In the genomic region with DNA sequence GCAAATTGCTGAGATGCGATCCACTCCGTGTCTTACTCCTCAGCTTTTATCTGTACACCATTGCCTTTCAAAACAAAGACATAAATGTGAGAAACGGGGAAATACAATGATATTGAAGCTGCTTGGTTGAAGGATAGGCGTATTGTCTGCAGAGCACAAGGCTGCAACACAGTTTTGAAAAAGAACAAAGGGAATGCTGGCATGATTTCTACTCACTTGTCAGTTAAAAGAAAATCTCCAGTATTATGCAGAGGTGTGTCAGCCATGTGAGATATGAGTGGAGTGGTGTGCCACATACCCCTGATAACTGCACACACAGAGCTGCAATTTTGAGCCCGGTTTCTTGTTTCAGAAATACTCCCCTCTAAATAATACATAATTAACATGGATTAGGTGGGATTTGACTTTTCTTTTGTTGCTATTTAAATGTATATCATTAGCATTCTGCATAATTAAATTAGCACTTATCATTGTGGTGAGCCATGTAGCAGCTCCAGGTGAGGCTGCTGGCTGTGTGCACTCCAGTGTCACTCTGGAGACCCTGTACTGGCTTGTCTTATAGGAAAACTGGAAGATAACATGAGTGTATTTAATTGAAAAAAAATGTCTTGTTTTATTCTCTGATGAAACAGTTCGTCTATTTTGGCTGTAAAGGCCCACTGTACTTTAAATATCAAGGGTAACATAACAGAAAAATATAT, we compare ENCODE assay signal across 21 mouse cellular contexts.
DNase-seq lines count a peak whose midpoint lies in the region; ATAC-seq and TF ChIP-seq lines count a peak whose summit lies in the region.
"Had no signal": no experiment of that assay in that cellular context is flagged by ENCODE, and none has a peak within 500 bp of the region (broad histone marks: within the 10 kb centered on the region; RNA-seq: fewer than 3 reads in every experiment).

No protein-coding gene starts in this region.

- DNase-seq in hindbrain, embryonic 10.5 days (ENCODE audit: low spot score): no peak
- peak; percentile 77 for DNase-seq in brain, embryonic 14.5 days (ENCODE audit: low read depth)
- DNase-seq in forebrain, postnatal 0 days: peak; percentile 49
- DNase-seq in cerebellum, postnatal 36 days: no peak
- no peak for DNase-seq in heart, postnatal 10 days
- DNase-seq: adrenal gland, postnatal 25 days; cerebellum, adult 9-10 months; gastrocnemius, postnatal 14 days; heart, adult 18-20 months; heart, postnatal 36 days; liver, embryonic 13.5 days; lung, postnatal 4 days; thymus, postnatal 36 days had no signal

- H3K4me1 ChIP-seq in hindbrain, embryonic 13.5 days (replicated peaks): no peaks in the 10 kb centered on the region
- no peaks in the 10 kb centered on the region for H3K4me1 ChIP-seq in hindbrain, embryonic 10.5 days (replicated peaks)
- no peaks in the 10 kb centered on the region for H3K4me1 ChIP-seq in forebrain, postnatal 0 days (ENCODE audit: insufficient read depth)
- peaks cover 5% of the 10 kb centered on the region for H3K4me1 ChIP-seq in midbrain, embryonic 16.5 days (ENCODE audit: control insufficient read depth, insufficient read depth, low read length)
- H3K4me1 ChIP-seq: intestine, embryonic 15.5 days; liver, embryonic 13.5 days; lung, embryonic 15.5 days; neural tube, embryonic 15.5 days had no signal

- H3K9me3 ChIP-seq in hindbrain, embryonic 13.5 days: no peaks in the 10 kb centered on the region
- H3K9me3 ChIP-seq in hindbrain, embryonic 10.5 days: no peaks in the 10 kb centered on the region
- H3K9me3 ChIP-seq in forebrain, postnatal 0 days (ENCODE audit: low read length): no peaks in the 10 kb centered on the region
- H3K9me3 ChIP-seq in midbrain, embryonic 16.5 days (replicated peaks; ENCODE audit: control insufficient read depth, low read length, poor library complexity, severe bottlenecking): no peaks in the 10 kb centered on the region
- H3K9me3 ChIP-seq: heart, embryonic 13.5 days; intestine, embryonic 15.5 days; limb, embryonic 13.5 days; liver, embryonic 13.5 days; lung, embryonic 15.5 days; neural tube, embryonic 15.5 days had no signal

- no peak for TF ChIP-seq POLR2A in brain, embryonic 14.5 days (IDR thresholded peaks at IDR 0.05; ENCODE audit: borderline replicate concordance, extremely low read depth, insufficient read depth, insufficient read length, poor library complexity, severe bottlenecking)

- no peaks in the 10 kb centered on the region for H3K36me3 ChIP-seq in hindbrain, embryonic 13.5 days
- H3K36me3 ChIP-seq in hindbrain, embryonic 10.5 days: no peaks in the 10 kb centered on the region
- no peaks in the 10 kb centered on the region for H3K36me3 ChIP-seq in forebrain, postnatal 0 days (ENCODE audit: insufficient read depth)
- no peaks in the 10 kb centered on the region for H3K36me3 ChIP-seq in midbrain, embryonic 16.5 days (ENCODE audit: control insufficient read depth, insufficient read depth, low read length)
- H3K36me3 ChIP-seq: heart, embryonic 13.5 days; intestine, embryonic 15.5 days; limb, embryonic 13.5 days; liver, embryonic 13.5 days; lung, embryonic 15.5 days; neural tube, embryonic 15.5 days had no signal

- H3K4me2 ChIP-seq in hindbrain, embryonic 13.5 days: no peak overlapping the region
- H3K4me2 ChIP-seq in forebrain, postnatal 0 days (ENCODE audit: low read depth): no peak overlapping the region
- no peak overlapping the region for H3K4me2 ChIP-seq in midbrain, embryonic 16.5 days (ENCODE audit: low read length)
- H3K4me2 ChIP-seq: heart, embryonic 13.5 days; intestine, embryonic 15.5 days; limb, embryonic 13.5 days; liver, embryonic 13.5 days; lung, embryonic 15.5 days; neural tube, embryonic 15.5 days had no signal

- intact Hi-C loops in heart, postnatal 10 days (cut with DNase I): no loop called here

- no peak overlapping the region for H3K9ac ChIP-seq in hindbrain, embryonic 13.5 days
- H3K9ac ChIP-seq in forebrain, postnatal 0 days: no peak overlapping the region
- H3K9ac ChIP-seq in midbrain, embryonic 16.5 days (ENCODE audit: low read depth, low read length): no peak overlapping the region
- H3K9ac ChIP-seq: heart, embryonic 13.5 days; intestine, embryonic 15.5 days; limb, embryonic 13.5 days; liver, embryonic 13.5 days; lung, embryonic 15.5 days; neural tube, embryonic 15.5 days had no signal

- no peaks in the 10 kb centered on the region for H3K27me3 ChIP-seq in hindbrain, embryonic 13.5 days
- no peaks in the 10 kb centered on the region for H3K27me3 ChIP-seq in hindbrain, embryonic 10.5 days (ENCODE audit: insufficient read depth, poor library complexity, severe bottlenecking)
- no peaks in the 10 kb centered on the region for H3K27me3 ChIP-seq in forebrain, postnatal 0 days (ENCODE audit: insufficient read depth, low read length)
- H3K27me3 ChIP-seq in midbrain, embryonic 16.5 days (ENCODE audit: control insufficient read depth, insufficient read depth, low read depth, low read length): no peaks in the 10 kb centered on the region
- H3K27me3 ChIP-seq: CH12.LX; heart, embryonic 13.5 days; intestine, embryonic 15.5 days; limb, embryonic 13.5 days; liver, embryonic 13.5 days; lung, embryonic 15.5 days; neural tube, embryonic 15.5 days had no signal

- no peak for TF ChIP-seq CTCF in brain, embryonic 14.5 days (IDR thresholded peaks at IDR 0.05; ENCODE audit: borderline replicate concordance, extremely low read depth, insufficient read depth, insufficient read length)
- TF ChIP-seq CTCF in forebrain, postnatal 0 days (IDR thresholded peaks at IDR 0.05; ENCODE audit: low read depth): no peak

- H3K27ac ChIP-seq in hindbrain, embryonic 13.5 days: no peak overlapping the region
- no peak overlapping the region for H3K27ac ChIP-seq in hindbrain, embryonic 10.5 days
- H3K27ac ChIP-seq in forebrain, postnatal 0 days (ENCODE audit: low read depth, low read length): peak overlapping the region; percentile 16; the same call in 1 of the 2 replicates
- no peak overlapping the region for H3K27ac ChIP-seq in midbrain, embryonic 16.5 days (ENCODE audit: low read length)
- H3K27ac ChIP-seq: heart, embryonic 13.5 days; intestine, embryonic 15.5 days; limb, embryonic 13.5 days; liver, embryonic 13.5 days; lung, embryonic 15.5 days; neural tube, embryonic 15.5 days had no signal

- ATAC-seq in hindbrain, embryonic 13.5 days (ENCODE audit: low FRiP score): peak; percentile 57; the same call in 1 of the 2 replicates
- ATAC-seq in forebrain, postnatal 0 days: peak; percentile 90
- peak; percentile 82 for ATAC-seq in midbrain, embryonic 16.5 days
- ATAC-seq: intestine, embryonic 15.5 days had no signal

- 60% methylated on average over 6 of the region's 6 CpGs for WGBS in hindbrain, embryonic 13.5 days
- 68% methylated on average over 6 of the region's 6 CpGs for WGBS in hindbrain, embryonic 10.5 days
- 23% methylated on average over 6 of the region's 6 CpGs for WGBS in forebrain, postnatal 0 days
- WGBS in midbrain, embryonic 16.5 days: 32% methylated on average over 6 of the region's 6 CpGs

- H3K4me3 ChIP-seq in hindbrain, embryonic 13.5 days: no peak overlapping the region
- no peak overlapping the region for H3K4me3 ChIP-seq in hindbrain, embryonic 10.5 days
- H3K4me3 ChIP-seq in forebrain, postnatal 0 days (ENCODE audit: low read depth, low read length): no peak overlapping the region
- no peak overlapping the region for H3K4me3 ChIP-seq in midbrain, embryonic 16.5 days (ENCODE audit: low read depth, low read length)
- H3K4me3 ChIP-seq: heart, embryonic 13.5 days; intestine, embryonic 15.5 days; limb, embryonic 13.5 days; liver, embryonic 13.5 days; lung, embryonic 15.5 days; neural tube, embryonic 15.5 days had no signal

Comparison
In these comparisons a context has a peak if more than half of its experiments do, and no peak if none do; other contexts are left out.
1. DNase-seq: peak in brain, embryonic 14.5 days (single experiment) and forebrain, postnatal 0 days (single experiment); none in hindbrain, embryonic 10.5 days (single experiment), cerebellum, postnatal 36 days (0 of 2) and heart, postnatal 10 days (0 of 2).
2. Peak in every context shown above with its lines, with median percentiles within 50 percentile points of each other: ATAC-seq.